Mouse (Mus musculus) Patski (cell line): Measurements from ENCODE around the gene Smyd4. TPM values are rescaled to one million over a fixed set of nuclear protein-coding genes. Genes with fewer than 3 reads are reported as not detected.
A peak's percentile ranks its signal among the peaks of the same experiment; 100 is the strongest.

ENCODE experiments used
- ATAC-seq: fragments of 100-300 bp; one replicate; pipeline ENCODE4 v1.8.0; 2021
- CTCF ChIA-PET: fragments of 350-600 bp; sonication (Branson Sonifier 250); formaldehyde crosslinking; loops from one replicate; lab custom pipeline; 2022; ENCODE audit warnings: inconsistent platforms; lab: Charles Lee
- POLR2A ChIA-PET: fragments of 350-600 bp; sonication (Branson Sonifier 250); formaldehyde crosslinking; loops from one replicate; lab custom pipeline; 2022; ENCODE audit warnings: antibody characterized with exemption, inconsistent platforms; lab: Charles Lee
- DNase-seq: peaks from one replicate; pipeline ENCODE4 v3.0.0-alpha.2; 2011; ENCODE audit warnings: low read depth, low spot score
- H3K27me3 ChIP-seq: fragments of 371-371 bp; one replicate; pipeline ENCODE4 v1.5.1; 2021
- CTCF ChIP-seq: fragments of 100-300 bp; IDR thresholded peaks from one replicate; pipeline ENCODE4 v1.5.1; 2021
- in situ Hi-C: fragments of 300-500 bp; cut with MboI; formaldehyde crosslinking; loops from 3 replicates; pipeline ENCODE4 v1.11.1; 2018; ENCODE audit warnings: low pct_unique_long_range_greater_than_20kb, mixed read lengths
- polyA plus RNA-seq: library from polyadenylated mRNA; unstranded; gene quantifications from one replicate; pipeline ENCODE4 v1.2.3, GENCODE M21; 2021

Smyd4 gene
- 10.4 TPM for polyA plus RNA-seq

DNA sequence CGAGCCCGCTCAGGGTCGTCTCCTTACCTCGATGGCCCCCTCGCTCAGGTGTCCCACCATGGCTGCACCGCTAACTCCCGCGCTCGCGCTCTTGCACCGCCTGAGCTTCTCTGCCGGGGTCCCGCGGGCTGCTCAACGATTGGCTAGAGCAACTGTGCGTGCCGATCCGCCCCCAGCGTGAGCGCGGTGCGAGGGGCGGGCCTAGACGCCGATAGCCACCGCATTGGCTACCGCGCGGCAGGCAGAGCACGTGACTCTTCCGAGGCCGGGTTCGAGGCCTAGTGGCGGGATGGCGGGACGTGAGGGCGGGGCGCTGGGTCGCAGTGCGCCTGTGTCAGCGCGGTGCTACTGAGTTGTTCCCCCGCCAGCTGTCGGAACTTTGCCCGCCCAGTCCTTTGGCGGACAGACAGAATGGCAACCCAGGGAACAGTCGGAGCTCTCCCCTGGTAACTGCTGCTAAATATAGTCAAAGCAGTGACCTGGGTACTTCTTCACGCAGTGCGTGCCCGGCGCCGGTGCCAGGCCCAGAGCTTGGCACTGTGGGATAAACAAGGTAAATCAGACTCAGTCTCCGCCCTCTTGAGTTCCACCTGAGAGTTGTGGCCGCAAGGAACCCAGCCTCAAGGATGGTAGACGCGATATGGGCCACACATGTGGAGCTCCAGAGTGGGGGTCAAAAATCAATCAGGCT lies at the start of gene Smyd4, which contains the start of gene Rpa1:
Gene Smyd4 (plus strand): TSS at position 235 of the 691 bp plus-strand sequence.
Gene Rpa1 (minus strand): TSS at position 126 of the 691 bp plus-strand sequence.
- peak; percentile 62 for DNase-seq
- POLR2A ChIA-PET = interaction anchor here (1.2 kb wide), 1 partner anchor 112 kb away, joined by 3 read pairs; no protein-coding TSS in a partner anchor
- H3K27me3 ChIP-seq = no peaks in the 10 kb centered on the region
- no peak for TF ChIP-seq CTCF
- CTCF ChIA-PET = no interaction called here
- ATAC-seq = peak; percentile 91
- in situ Hi-C loops = no loop called here

DNA sequence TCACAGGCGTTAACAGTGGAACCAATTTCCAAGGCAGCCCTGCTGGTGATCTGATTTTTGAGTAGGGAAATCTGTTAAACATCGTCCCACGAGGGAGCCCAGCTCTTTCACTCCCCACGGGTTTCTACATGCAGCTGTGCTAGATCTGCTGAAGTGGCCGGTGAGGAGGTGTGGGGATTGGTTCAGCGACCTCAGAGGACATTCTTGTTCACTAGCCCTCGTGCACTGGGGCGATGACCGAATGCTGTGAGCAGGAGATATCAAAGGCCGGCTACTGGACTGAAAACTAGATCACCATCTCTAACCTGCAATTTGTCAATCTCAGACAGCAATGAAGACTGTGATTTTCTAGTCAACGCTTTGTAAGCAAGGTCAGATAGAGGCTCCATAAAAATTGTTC lies 49.7 kb upstream of the Smyd4 start:
- ChIA-PET POLR2A (no interaction called here), CTCF (no interaction called here)
- DNase-seq = no peak
- ATAC-seq = no peak
- no peak for TF ChIP-seq CTCF
- in situ Hi-C loops = loop anchor here (10.0 kb wide), 1 partner anchor 314 kb away; no protein-coding TSS in a partner anchor
- H3K27me3 ChIP-seq = no peaks in the 10 kb centered on the region

DNA sequence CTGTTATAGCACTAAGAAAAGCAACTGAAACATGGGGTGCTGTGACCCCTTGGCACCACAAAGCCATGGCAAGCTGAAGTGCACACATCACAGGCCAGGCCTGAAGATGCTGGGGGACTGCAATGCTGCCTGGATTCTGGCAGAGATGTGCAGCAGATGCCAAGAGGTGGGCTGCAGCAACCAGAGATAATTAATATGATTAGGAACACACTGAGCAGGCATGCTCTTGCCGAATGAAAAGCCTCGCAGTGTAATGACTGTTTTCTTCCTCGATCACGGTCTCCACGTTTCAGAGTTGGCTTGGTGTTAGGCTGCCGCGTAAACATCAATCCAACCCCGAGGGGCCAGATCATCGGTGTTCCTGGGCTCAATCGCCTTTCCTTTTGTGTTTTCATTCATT lies 48.4 kb upstream of the Smyd4 start:
- in situ Hi-C loops = loop anchor here (10.0 kb wide), 1 partner anchor 315 kb away; no protein-coding TSS in a partner anchor
- CTCF ChIA-PET = interaction anchor here (1.0 kb wide), 1 partner anchor 75 kb away, joined by 3 read pairs; no protein-coding TSS in a partner anchor

DNA sequence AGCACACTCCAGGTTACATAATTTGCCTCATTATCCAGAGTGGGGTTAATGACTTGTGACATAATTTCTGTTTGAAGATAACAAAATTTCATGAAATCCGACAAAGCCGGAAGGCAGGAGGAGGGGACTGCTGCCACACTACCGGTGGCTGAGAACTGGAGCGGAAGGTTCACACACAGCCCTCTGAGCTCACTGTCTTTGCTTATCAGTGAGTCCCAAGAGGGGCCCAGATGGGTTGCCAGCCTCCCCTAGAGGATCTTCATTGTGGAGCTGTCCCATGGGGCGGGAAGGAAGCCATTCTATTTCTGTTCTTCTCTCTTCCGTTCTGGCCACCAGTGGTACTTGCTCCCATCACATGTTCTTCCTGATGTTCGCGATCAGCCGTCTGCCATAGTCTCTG lies 47.3 kb upstream of the Smyd4 start:
- DNase-seq (no peak), ATAC-seq (no peak)
- no peak for TF ChIP-seq CTCF
- POLR2A ChIA-PET = interaction anchor here (0.6 kb wide), 1 partner anchor 277 kb away, joined by 3 read pairs; no protein-coding TSS in a partner anchor
- CTCF ChIA-PET = no interaction called here
- in situ Hi-C loops = no loop called here
- H3K27me3 ChIP-seq = no peaks in the 10 kb centered on the region

More for the DNA sequence above, 48.4 kb upstream of the Smyd4 start:
- H3K27me3 ChIP-seq = no peaks in the 10 kb centered on the region
- no peak for DNase-seq
- ATAC-seq = no peak
- POLR2A ChIA-PET = no interaction called here
- TF ChIP-seq CTCF = no peak

DNA sequence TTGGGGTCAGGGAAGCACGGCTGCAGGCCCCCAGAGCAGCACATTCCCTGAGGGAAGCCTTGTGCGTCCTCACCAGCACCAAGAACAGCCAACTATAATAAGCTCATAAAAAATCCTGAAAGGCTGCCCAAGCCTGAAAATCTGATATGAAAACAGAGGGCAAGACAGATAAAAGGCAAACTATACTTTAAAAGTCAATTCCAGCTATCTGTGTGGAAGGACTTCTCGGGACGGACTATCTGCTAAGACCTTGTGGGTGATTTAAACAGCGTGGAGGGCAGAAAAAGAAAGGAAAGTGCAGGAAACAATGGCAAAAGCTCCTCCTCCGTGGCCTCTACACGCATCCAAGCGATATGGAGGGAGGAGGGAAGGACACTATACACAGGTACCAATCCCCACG lies 43.4 kb upstream of the Smyd4 start:
- TF ChIP-seq CTCF = no peak
- in situ Hi-C loops = no loop called here
- ChIA-PET POLR2A (no interaction called here), CTCF (interaction anchor here (1.5 to 2.1 kb wide), 2 partner anchors 15 to 73 kb away, joined by 3 to 6 read pairs; no protein-coding TSS in a partner anchor)
- DNase-seq (no peak), ATAC-seq (no peak)
- H3K27me3 ChIP-seq = no peaks in the 10 kb centered on the region

DNA sequence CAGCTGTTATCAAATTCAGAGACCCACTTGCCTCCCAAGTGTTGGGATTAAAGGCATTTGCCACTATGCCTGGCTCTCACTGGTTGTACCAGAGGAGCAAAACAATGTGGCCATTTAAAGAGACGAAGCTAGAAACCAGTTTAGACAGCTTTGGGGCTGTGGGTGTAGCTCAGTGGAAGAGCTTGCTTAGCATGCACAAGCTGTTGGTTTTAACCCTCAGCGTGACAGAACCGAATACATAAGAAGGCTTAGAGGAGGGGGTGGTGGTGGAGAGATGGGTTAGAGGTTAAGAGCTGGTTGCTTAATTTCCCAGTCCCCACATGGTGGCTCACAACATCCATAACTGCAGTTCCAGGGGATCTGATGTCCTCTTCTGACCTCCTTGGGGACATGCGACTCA lies 39.6 kb upstream of the Smyd4 start:
- CTCF ChIA-PET = no interaction called here
- DNase-seq (no peak), ATAC-seq (no peak)
- in situ Hi-C loops = no loop called here
- no peaks in the 10 kb centered on the region for H3K27me3 ChIP-seq
- no peak for TF ChIP-seq CTCF
- POLR2A ChIA-PET = no interaction called here

DNA sequence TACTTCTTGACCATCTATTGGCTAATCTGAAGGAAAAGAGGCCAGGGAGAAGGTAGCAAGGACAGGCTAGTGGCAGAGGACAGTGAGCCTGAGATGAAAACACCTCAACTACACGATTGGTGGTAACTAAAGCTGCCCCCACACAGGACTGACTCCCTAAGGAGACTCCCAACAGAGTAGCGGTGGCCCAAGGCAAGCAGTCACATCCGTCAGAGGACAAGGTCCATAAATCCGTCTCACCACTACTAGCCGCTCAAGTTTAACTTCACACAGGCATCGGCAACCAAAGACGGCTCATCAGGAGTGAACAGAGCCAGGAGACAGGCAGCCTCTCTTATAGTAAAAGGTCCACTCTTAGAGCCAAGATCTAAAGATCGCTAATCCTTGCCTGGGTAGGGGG lies 37.4 kb upstream of the Smyd4 start:
- no peak for TF ChIP-seq CTCF
- in situ Hi-C loops = no loop called here
- ATAC-seq (no peak), DNase-seq (no peak)
- no peaks in the 10 kb centered on the region for H3K27me3 ChIP-seq
- POLR2A ChIA-PET = interaction anchor here (0.8 kb wide), 1 partner anchor 66 kb away, joined by 3 read pairs; no protein-coding TSS in a partner anchor
- CTCF ChIA-PET = no interaction called here

DNA sequence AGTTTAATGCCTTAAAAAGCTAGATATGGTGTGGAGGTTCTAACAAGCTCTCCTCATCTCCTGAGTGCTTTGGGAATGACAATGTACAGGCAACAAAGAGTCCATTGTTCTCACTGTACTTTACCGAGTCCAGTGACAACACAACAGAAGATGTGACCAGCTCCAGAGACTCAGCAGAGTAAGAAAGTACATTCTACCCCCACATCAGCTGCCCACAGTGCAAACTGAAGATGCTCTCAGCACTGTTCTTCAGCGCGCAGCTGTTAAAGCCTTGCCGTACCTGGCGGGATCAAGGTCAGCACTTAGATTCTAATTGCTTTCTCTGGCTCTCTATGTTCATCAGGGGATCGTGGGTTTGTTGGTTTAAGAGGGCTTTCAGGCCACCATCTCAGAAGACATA lies 36.5 kb upstream of the Smyd4 start:
- no peak for TF ChIP-seq CTCF
- in situ Hi-C loops = no loop called here
- ATAC-seq (no peak), DNase-seq (no peak)
- ChIA-PET CTCF (interaction anchor here (1.0 to 1.4 kb wide), 2 partner anchors 11 to 16 kb away, joined by 3 read pairs; no protein-coding TSS in a partner anchor), POLR2A (no interaction called here)
- no peaks in the 10 kb centered on the region for H3K27me3 ChIP-seq

DNA sequence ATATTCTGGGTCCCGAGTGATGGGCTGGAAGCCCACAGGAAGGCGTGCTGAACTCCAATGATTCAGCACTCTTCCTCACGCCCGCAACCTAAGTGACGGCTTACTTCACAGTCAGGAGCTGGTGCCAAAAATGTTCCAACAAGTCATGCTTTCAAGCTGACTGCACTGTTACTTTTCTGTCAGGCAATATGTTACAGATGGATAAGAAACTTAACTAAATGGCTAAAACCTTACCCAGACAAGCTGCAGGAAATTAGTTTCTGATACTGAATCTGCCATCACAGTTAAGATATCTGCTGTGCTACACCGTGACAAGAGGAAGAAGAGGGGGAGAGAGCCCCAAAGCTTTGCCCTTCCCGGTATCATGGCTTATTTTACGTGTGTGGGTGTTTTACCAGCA lies 34.4 kb upstream of the Smyd4 start:
- TF ChIP-seq CTCF = no peak
- ChIA-PET POLR2A (no interaction called here), CTCF (no interaction called here)
- H3K27me3 ChIP-seq = no peaks in the 10 kb centered on the region
- DNase-seq (no peak), ATAC-seq (no peak)
- in situ Hi-C loops = no loop called here

DNA sequence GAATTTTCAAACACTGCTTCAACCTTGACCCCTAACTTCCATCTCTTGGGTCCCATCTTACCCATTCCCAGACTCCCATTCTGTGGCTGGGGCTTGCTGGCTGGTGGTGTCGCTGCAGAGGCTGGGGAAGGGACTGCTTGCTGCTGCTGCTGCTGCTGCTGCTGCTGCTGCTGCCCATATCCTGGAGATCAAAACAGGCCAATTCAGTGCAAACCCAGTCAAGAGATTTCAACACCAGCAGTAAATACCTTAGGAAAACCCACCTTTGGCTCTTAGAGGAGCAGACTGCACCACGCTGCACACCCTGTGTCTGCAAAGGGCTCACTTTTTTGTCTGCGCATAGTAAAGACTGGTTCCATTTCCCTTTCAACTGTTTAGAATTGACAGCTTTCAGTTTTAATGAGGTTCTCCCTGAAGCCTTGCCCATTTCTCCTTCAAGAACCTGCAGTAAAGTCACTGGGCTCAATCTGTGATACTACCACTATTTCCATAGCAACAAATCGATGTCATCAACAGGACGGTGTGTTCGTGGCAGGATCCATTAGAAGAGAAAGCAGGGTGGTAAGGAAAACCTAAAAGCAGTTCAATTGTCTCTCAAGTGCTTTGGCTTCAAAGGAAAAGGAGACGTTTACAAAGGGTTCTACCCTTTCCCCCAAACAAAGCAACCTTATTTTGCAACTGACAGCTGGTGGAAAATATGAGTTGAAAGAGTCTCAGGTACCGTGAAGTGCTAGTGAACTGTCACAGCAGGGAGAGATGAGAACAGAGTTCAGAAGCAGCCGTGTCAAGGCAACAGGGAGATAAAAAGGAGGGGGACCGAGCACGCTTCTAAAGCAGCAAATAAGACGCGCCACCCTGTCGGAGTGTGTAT lies 29.6 kb upstream of the Smyd4 start:
- no peak for TF ChIP-seq CTCF
- POLR2A ChIA-PET = no interaction called here
- CTCF ChIA-PET = interaction anchor here (1.0 kb wide), 1 partner anchor 14 kb away, joined by 3 read pairs; no protein-coding TSS in a partner anchor
- ATAC-seq (no peak), DNase-seq (no peak)
- H3K27me3 ChIP-seq = no peaks in the 10 kb centered on the region
- in situ Hi-C loops = no loop called here

DNA sequence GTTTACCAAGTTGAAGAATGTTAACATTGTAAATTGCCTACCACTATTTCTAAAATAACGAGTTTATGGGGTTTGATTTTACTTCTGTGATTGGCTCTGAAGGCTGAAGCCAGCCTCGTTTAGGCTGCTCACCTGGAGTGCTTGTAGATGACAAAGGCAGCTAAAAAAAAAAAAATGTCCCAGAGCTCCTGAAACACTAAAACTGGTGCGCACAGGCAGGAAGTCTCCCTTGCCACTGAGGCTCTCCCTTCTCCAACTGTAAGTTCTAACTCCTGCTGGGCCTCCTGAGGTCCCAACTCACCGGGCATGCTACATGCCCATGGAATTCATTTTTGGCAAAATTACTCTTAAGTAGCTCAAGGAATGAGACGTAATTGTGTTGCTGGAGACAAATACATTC lies 29.0 kb upstream of the Smyd4 start:
- POLR2A ChIA-PET = no interaction called here

More for the DNA sequence above, 29.0 kb upstream of the Smyd4 start:
- ATAC-seq (no peak), DNase-seq (no peak)
- in situ Hi-C loops = no loop called here
- no peak for TF ChIP-seq CTCF
- H3K27me3 ChIP-seq = no peaks in the 10 kb centered on the region
- CTCF ChIA-PET = interaction anchor here (1.0 kb wide), 1 partner anchor 15 kb away, joined by 3 read pairs; no protein-coding TSS in a partner anchor
